Mouse (Mus musculus) subcutaneous adipose tissue, adult 2 months (tissue): Measurements from ENCODE around the gene Mup6. TPM values are rescaled to one million over a fixed set of nuclear protein-coding genes. Genes with fewer than 3 reads are reported as not detected.

ENCODE experiments used
- polyA plus RNA-seq: library from polyadenylated mRNA; depleted of rRNA; stranded (reverse); fragments of >200 nt; gene quantifications from 2 replicates; pipeline ENCODE4 v1.2.3, GENCODE M21; 2012; ENCODE audit warnings: low replicate concordance; rRNA removed

Mup6 gene
- polyA plus RNA-seq = not detected in 2 replicates

DNA sequence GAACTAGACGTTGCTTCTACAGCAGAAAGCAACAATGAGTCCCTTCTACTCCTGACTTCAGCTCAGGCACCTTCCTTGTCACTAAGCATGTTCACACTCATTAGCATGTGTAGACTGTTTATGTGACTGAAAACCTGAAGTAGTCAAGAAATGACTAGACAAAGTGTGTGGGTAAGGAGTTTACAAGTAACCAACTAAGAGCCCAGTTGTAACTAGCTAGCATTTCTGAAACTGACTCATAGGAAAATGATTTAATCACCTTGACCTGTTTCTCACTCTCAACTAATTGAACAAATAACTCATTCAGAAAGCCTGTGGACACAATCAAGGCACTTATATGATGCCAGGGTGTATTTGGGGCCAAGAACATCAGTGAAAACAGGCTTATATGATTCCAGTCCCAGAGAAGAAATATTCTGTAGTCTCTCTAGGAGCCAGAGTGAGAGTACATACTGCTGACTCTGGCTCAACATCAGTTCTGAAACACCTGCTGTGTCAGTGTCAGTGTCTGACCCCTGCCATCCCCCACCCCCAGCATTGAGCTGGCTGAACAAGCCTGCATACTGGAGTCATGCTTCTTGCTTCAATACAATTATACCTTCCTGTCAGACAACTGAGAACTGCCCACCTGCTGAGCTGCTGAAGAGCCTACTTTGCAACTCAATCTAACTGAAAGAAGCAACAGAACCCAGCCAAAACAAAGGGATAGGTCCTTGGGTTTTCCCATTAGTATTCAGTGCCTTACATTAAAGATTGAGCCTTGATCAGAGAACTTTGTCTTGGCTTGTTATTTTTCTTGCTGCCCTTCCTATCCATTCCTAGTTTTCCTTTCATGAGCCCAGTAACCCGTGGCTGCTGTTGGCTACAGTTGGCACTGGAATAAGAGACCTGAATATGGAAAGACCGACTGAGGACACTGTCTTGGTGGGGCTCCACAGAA is at the start of gene Mup6:
Mup6 (plus strand) TSS at position 890 of the 940 bp plus-strand sequence.

DNA sequence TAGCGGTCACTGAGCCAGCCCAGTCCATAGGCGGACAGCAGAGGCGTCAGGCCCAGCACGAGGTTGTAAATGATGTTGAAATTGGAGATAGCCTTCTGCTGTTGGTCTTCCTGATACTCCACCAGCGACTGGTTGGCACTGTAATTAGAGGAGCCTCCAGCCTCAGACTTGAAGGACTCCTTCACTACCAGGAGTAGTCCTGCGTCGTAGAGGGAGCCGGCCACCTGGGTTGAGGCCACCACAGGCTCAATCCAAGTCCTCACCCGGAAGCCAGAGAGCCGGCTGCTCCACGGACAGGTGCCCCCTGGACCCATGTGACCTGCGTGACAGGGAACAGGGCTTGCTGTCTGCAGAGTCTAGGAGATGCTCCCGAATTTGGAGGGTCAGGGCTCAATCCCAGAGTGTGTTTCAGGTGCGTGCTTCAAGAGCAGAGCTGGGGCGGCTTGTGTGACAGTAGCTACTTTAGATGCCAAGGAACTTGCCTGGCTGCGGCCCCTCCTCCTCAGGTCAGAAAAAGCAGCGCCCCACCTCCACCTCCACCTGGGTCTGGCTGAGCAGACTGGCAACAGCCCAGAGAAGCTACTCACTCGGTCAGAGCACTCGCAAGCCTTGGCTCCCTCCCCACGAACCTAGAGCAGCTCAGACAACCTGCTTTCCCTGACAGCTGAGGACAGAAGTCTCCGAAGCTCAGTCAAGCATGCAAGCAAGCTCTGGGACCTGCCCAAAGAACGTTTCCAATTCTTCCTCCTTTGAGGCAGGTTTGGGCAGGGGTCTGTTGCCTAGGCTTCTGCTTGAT is 49.3 kb upstream of the Mup6 start, which contains the start of gene Slc46a2:
Slc46a2 (minus strand) TSS at position 449 of the 796 bp plus-strand sequence.

DNA sequence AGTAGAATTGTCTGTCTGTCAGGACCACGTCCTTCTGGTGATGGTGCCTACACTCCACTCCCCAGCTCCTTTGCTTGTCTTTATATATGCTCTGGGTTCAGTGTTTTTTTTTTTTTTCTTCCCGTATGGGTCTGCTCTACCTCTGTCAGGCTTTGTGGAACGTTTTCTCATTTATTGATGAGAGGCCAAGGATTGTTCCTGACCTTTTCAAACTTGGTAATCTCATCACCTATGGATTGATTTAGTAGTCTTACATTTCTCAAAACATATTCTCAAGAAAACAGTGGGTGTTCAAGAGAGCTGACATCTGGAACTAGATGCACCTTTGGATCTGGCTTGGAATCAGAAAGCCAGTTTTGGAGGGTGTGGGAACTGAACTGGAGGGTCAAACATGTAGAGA is 3.5 kb upstream of the Mup6 start, which contains the start of gene Mup4:
Mup4 (minus strand) TSS at position 101 of the 400 bp plus-strand sequence.

Other genes with a start within 250 kb of the Mup6 start
- 6.7 and 11.1 TPM in 2 replicates for gene Inip, start 162.7 kb upstream of the Mup6 start, polyA plus RNA-seq
- gene Snx30, start 158.5 kb upstream of the Mup6 start, polyA plus RNA-seq = 3.4 and 4.4 TPM in 2 replicates
- 0.04 TPM in 1 of 2 replicates, not detected in the other for gene Slc46a2, start 49.2 kb upstream of the Mup6 start, polyA plus RNA-seq
- gene Mup4, start 3.6 kb upstream of the Mup6 start, polyA plus RNA-seq = not detected in 2 replicates
- gene Mup7, start 106.2 kb downstream of the Mup6 start, polyA plus RNA-seq = not detected in 2 replicates
- gene Mup2, start 190.0 kb downstream of the Mup6 start, polyA plus RNA-seq = not detected in 2 replicates